Mouse (Mus musculus): Measurements from ENCODE around the gene Exoc6b.
"Not testable (repeated sequence)": the region's sequence is repeated elsewhere in the genome, so short reads cannot be mapped to it uniquely, and the experiment has no call there.

- not testable (repeated sequence) for TF ChIP-seq CTCF (IDR thresholded peaks at IDR 0.05; ENCODE audit: borderline replicate concordance, insufficient read depth, low read depth, low read length); POLR2A (IDR thresholded peaks at IDR 0.05; ENCODE audit: borderline replicate concordance, insufficient read depth, low read length)
Measured at GRCm38 (mm10) chr6:84599296-84599695, 470.0 kb downstream of the Exoc6b start.
